Mouse (Mus musculus) neural tube, embryonic 14.5 days (tissue): ENCODE data around the gene Gm4869. TPM values are rescaled to one million over a fixed set of nuclear protein-coding genes. Genes with fewer than 3 reads are reported as not detected.

Experiments used
- ATAC-seq: fragments of 200-750 bp; cut with Nextera tagmentation; 2 replicates; pipeline ENCODE4 v1.8.0; 2017; ENCODE audit warnings: low read depth, mild to moderate bottlenecking, moderate TSS enrichment, moderate library complexity
- H3K27ac ChIP-seq: fragments of 300-500 bp; sonication (generic); 2 replicates; pipeline ENCODE4 v1.5.1; 2014; ENCODE audit warnings: low read depth, mild to moderate bottlenecking, control low read depth, low read length, moderate library complexity, mixed read lengths
- H3K27me3 ChIP-seq: fragments of 300-500 bp; sonication (generic); 2 replicates; pipeline ENCODE4 v1.6.1; 2014; ENCODE audit warnings: low read length; ENCODE audit not compliant: control insufficient read depth, insufficient read depth
- H3K36me3 ChIP-seq: fragments of 300-500 bp; sonication (generic); 2 replicates; pipeline ENCODE4 v1.6.1; 2014; ENCODE audit warnings: low read length, mixed read lengths; ENCODE audit not compliant: control insufficient read depth, insufficient read depth
- H3K4me1 ChIP-seq: fragments of 300-500 bp; sonication (generic); 2 replicates; pipeline ENCODE4 v1.6.1; 2014; ENCODE audit warnings: low read length; ENCODE audit not compliant: control insufficient read depth, insufficient read depth
- H3K4me2 ChIP-seq: fragments of 300-500 bp; sonication (generic); 2 replicates; pipeline ENCODE4 v1.6.1; 2014; ENCODE audit warnings: mild to moderate bottlenecking, low read depth, low read length, control low read depth
- H3K4me3 ChIP-seq: fragments of 300-500 bp; sonication (generic); 2 replicates; pipeline ENCODE4 v1.5.1; 2014; ENCODE audit warnings: low read depth, low read length, control low read depth, mixed read lengths
- H3K9ac ChIP-seq: fragments of 300-500 bp; sonication (generic); replicated peaks from 2 replicates; pipeline ENCODE4 v1.6.1; 2014; ENCODE audit warnings: low read depth, mild to moderate bottlenecking, control low read depth, low read length, mixed read lengths
- H3K9me3 ChIP-seq: fragments of 300-500 bp; sonication (generic); 2 replicates; pipeline ENCODE4 v1.6.1; 2016; ENCODE audit warnings: low read length; ENCODE audit not compliant: control insufficient read depth
- WGBS: fragments of 180-500 bp; shearing (Covaris S2); extraction: QIAGEN DNeasy Blood & Tissue Kit; methylation state at CpG from one replicate; pipeline ENCODE4 v1.1.7; 2014; 5-methylcytosine and 5-hydroxymethylcytosine counted together
- polyA plus RNA-seq: library from polyadenylated mRNA; unstranded; fragments of >200 nt; fragmentation: Nextera tagmentation; extraction: Ambion mirVana; gene quantifications from 2 replicates; pipeline ENCODE4 v1.2.1, GENCODE M21; 2014

Gene Gm4869
- polyA plus RNA-seq, 1 experiment from 2014 or later = not detected

DNA sequence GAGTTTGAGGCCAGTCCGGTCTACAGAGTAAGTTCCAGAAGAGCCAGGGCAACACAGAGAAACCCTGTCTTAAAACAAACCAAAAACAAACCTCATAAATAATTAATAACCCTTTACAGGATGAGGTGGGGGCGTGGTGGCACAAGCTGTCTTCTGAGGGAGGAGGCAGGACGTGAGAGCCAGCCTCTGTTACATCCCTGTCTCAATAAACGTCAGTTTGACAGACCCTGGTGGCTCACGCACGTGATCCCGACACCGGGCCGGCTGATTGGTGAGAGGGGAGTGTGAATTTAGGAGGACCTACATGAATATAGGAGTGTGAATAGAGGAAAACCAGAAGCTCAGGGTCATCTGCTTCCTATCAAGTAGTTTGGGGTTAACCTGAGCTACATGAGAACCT, 63.8 kb downstream of the Gm4869 start:
- no peak overlapping the region for H3K27ac ChIP-seq
- H3K27me3 ChIP-seq = no peaks in the 10 kb centered on the region
- no peak for ATAC-seq
- no peak overlapping the region for H3K9ac ChIP-seq
- WGBS = 41% methylated on average over 9 of the region's 9 CpGs
- H3K4me2 ChIP-seq = no peak overlapping the region
- H3K36me3 ChIP-seq = no peaks in the 10 kb centered on the region
- no peaks in the 10 kb centered on the region for H3K9me3 ChIP-seq
- no peak overlapping the region for H3K4me3 ChIP-seq
- peaks cover 34% of the 10 kb centered on the region for H3K4me1 ChIP-seq

DNA sequence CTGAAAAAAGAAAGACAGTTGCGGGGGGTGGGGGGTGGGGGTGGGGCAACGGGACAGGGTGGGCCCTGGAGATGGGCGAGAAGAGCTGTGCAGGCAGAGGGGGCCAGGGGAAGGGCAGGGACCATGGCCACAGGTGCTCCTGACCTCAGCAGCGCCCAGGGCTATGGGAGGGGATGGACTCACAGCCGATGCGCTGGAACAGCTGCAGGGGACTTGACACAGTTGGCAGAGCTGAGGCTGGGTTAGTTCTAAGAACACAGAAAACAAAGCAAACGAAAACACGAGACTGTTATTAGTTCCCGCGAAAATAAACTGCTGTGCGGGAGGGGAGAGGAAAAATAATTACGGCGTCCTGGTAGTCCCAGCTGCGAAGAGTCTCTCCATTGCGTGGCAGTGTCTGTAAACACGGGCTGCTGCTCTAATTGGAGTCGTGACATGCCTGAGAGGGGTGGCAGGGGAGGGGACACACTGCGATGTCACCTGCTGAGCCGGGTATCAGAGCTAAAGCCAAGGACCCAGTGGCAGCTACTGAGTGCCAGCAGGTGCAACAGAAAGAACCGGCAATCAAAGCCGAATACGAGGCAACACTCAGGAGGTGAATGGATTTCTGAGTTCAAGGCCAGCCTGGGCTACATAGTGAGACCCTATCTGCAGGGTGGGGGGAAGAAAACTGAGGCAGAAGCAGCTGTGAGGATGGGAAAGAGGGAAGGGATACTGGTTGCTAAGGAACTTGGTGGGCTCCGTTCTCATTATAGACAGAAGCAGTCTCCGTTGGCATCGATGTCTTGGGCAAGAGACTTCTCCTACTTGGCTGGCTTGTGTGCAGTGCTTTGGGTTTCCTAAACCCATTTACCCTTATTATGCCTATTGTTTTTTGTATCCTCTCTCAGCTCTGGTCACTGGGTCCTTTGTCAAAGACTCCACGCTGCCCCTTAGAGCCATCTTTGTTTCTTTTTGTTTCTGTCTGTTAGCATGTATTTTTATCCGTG, 64.9 kb downstream of the Gm4869 start:
- Histone ChIP-seq H3K27me3 (no peaks in the 10 kb centered on the region), H3K9me3 (no peaks in the 10 kb centered on the region), H3K4me2 (peak overlapping the region; percentile 14; the same call in 1 of the 2 replicates), H3K9ac (peak overlapping the region; percentile 25; the same call in 1 of the 2 replicates), H3K4me1 (peaks cover 31% of the 10 kb centered on the region), H3K36me3 (no peaks in the 10 kb centered on the region), H3K4me3 (no peak overlapping the region), H3K27ac (peak overlapping the region; percentile 23; the same call in 1 of the 2 replicates)
- 37% methylated on average over 27 of the region's 27 CpGs for WGBS
- ATAC-seq = no peak

DNA sequence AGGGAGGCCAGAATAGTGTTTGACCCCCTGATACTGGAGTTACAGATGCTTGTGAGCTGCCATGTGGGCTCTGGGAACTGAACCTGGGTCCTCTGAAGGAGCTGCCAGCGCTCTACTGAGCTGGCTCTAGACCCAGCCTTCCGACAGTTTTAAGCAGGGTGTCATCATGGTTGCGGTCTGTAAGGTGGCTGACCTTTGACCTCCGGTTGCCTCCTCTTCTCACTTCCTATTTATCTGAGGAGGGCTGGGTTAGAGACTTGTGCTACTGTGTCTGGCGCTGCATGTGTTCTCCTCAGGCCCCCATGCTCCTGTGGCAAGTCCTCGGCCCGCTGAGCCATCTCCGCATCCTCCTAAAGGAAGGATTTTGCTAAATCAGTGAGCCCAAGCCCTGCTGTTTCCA, 68.5 kb downstream of the Gm4869 start:
- no peak for ATAC-seq
- Histone ChIP-seq H3K9ac (no peak overlapping the region), H3K4me2 (no peak overlapping the region), H3K4me1 (peaks cover 12% of the 10 kb centered on the region; the same call in 1 of the 2 replicates), H3K9me3 (no peaks in the 10 kb centered on the region), H3K36me3 (no peaks in the 10 kb centered on the region), H3K27ac (no peak overlapping the region), H3K4me3 (no peak overlapping the region), H3K27me3 (no peaks in the 10 kb centered on the region)
- WGBS = 77% methylated on average over 8 of the region's 8 CpGs

GRCm38 (mm10) chr5:140514799-140515486, 69.5 kb downstream of the Gm4869 start:
- Histone ChIP-seq H3K9ac (no peak overlapping the region), H3K27ac (no peak overlapping the region), H3K4me1 (peaks cover 7% of the 10 kb centered on the region; the same call in 1 of the 2 replicates), H3K9me3 (no peaks in the 10 kb centered on the region), H3K36me3 (no peaks in the 10 kb centered on the region), H3K4me3 (no peak overlapping the region), H3K27me3 (no peaks in the 10 kb centered on the region), H3K4me2 (no peak overlapping the region)
- ATAC-seq = no peak
- WGBS = 72% methylated on average over 7 of the region's 7 CpGs

DNA sequence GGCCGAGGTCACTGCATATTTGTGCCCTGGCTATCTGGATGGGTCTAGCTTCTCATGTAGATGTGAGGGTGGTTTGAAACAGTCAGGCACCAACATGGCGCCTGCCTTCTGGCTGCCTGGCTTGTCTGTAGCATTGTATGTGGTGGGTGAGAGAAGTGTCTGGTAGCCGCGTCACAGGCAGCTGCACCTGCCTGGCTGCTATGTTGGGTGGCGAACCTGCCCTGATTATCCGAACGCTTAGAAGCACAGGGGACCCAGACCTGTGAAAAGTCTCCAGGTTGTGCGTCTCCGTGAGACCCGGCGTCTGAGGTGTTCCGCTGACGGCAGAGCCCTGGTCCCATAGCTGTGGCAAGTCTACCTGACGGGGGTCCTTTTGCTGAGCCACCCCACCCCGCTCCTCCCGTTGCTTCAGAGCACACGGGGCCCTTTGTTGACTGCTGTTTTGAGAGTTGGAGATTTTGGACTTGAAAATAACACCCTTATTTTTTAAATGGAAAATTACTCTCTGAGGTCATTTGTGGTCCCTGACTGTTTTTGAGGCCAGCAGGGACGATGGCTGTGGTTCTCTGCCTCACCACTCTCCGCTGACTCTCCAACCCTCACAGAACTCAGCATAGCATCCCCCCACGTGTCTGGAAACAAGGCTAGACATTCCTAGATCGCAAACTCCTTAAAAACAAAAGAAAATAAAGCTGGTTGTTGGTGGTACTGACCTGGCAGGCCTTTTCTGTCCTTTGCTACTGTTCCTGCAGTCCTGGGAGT, 71.9 kb downstream of the Gm4869 start:
- no peak for ATAC-seq
- Histone ChIP-seq H3K9ac (no peak overlapping the region), H3K4me2 (no peak overlapping the region), H3K9me3 (no peaks in the 10 kb centered on the region), H3K36me3 (no peaks in the 10 kb centered on the region), H3K4me1 (no peaks in the 10 kb centered on the region), H3K4me3 (no peak overlapping the region), H3K27ac (no peak overlapping the region), H3K27me3 (no peaks in the 10 kb centered on the region)
- WGBS = 93% methylated on average over 21 of the region's 21 CpGs

GRCm38 (mm10) chr5:140517921-140518230, 72.4 kb downstream of the Gm4869 start:
- no peaks in the 10 kb centered on the region for H3K9me3 ChIP-seq
- H3K4me3 ChIP-seq = no peak overlapping the region
- WGBS = 93% methylated on average over 4 of the region's 4 CpGs
- H3K9ac ChIP-seq = no peak overlapping the region
- ATAC-seq = no peak
- no peaks in the 10 kb centered on the region for H3K27me3 ChIP-seq
- H3K4me2 ChIP-seq = no peak overlapping the region
- H3K27ac ChIP-seq = no peak overlapping the region
- H3K36me3 ChIP-seq = no peaks in the 10 kb centered on the region
- H3K4me1 ChIP-seq = no peaks in the 10 kb centered on the region

DNA sequence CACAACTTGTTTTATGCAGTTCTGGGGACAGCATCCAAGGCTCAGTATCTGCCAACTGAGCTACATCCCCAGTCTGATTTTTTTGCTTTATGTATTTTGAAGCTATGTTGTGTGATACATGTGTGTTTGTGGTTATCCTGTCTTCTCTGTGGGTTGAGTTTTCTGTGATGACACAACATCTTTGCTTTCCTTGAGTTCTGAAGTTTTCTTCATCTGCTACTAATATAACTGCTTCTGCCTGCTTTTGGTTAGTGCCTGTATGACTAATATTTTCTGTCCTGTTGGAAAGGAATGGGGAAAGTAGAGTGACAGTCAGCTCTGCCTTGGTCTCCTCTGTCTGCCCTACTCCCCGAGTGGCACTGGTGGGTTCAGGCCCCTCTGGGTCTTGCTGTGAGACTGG, 75.8 kb downstream of the Gm4869 start:
- 100% methylated on average over 1 of the region's 1 CpGs for WGBS
- Histone ChIP-seq H3K4me1 (no peaks in the 10 kb centered on the region), H3K36me3 (0 out of 2 replicates have a peak, but pooled peaks cover 14% of the 10 kb centered on the region), H3K4me3 (no peak overlapping the region), H3K27me3 (no peaks in the 10 kb centered on the region), H3K9me3 (no peaks in the 10 kb centered on the region), H3K4me2 (no peak overlapping the region), H3K9ac (no peak overlapping the region), H3K27ac (no peak overlapping the region)
- ATAC-seq = no peak

GRCm38 (mm10) chr5:140526754-140527153, 81.3 kb downstream of the Gm4869 start:
- H3K36me3 ChIP-seq = peaks cover 14% of the 10 kb centered on the region; the same call in 1 of the 2 replicates

More at GRCm38 (mm10) chr5:140526754-140527153, 81.3 kb downstream of the Gm4869 start:
- Histone ChIP-seq H3K9me3 (no peaks in the 10 kb centered on the region), H3K4me2 (no peak overlapping the region), H3K27me3 (no peaks in the 10 kb centered on the region), H3K4me1 (no peaks in the 10 kb centered on the region), H3K9ac (no peak overlapping the region), H3K4me3 (no peak overlapping the region), H3K27ac (no peak overlapping the region)
- no peak for ATAC-seq
- 79% methylated on average over 2 of the region's 2 CpGs for WGBS
